Mouse (Mus musculus) small intestine, adult 2 months (tissue): ENCODE results near the gene Ablim2.

ENCODE experiments used
- CTCF ChIP-seq: fragments of 200-500 bp; IDR thresholded peaks from 2 replicates; pipeline ENCODE4 v1.5.1; 2012; ENCODE audit warnings: low read depth, mild to moderate bottlenecking, control low read depth, inconsistent platforms, low read length, moderate library complexity, mixed read lengths; ENCODE audit not compliant: insufficient replicate concordance, insufficient read length; ENCODE audit errors: extremely low read depth
- POLR2A ChIP-seq: fragments of 200-500 bp; IDR thresholded peaks from 2 replicates; pipeline ENCODE4 v1.6.1; 2012; ENCODE audit warnings: low read depth, mild to moderate bottlenecking, control low read depth, inconsistent platforms, low read length, moderate library complexity

DNA sequence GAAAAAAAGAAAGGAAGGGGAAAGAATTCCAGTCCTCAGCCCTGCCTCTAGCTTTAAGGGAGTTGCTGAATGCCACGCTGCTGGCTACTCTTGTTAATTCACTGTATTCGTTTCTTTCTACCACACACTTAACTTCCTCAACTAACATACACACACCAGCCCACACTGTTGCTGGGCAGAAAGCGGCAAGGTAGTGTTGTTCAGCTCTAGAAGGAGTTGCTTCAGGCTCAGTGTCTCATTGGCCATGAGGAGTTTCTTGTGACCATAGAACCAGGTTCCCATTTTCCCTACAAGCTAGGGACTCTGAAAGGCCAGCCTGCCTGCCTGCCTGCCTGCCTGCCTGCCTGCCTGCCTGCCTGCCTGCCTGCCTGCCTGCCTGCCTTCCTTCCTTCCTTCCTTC, 141.3 kb downstream of the Ablim2 start:
- TF ChIP-seq CTCF: no peak
- TF ChIP-seq POLR2A: no peak
